Comparison of ENCODE assay signal across 18 mouse cellular contexts in genomic region chr10:26345879-26346278, GRCm38 (mm10). TPM values are rescaled to one million over a fixed set of nuclear protein-coding genes. Genes with fewer than 3 reads are reported as not detected.
DNase-seq lines count a peak whose midpoint lies in the region; ATAC-seq and TF ChIP-seq lines count a peak whose summit lies in the region.
"Had no signal": no experiment of that assay in that cellular context is flagged by ENCODE, and none has a peak within 500 bp of the region (broad histone marks: within the 10 kb centered on the region; RNA-seq: fewer than 3 reads in every experiment).

No protein-coding gene starts in this region.

- no peak for TF ChIP-seq EP300 in stomach, postnatal 0 days (optimal IDR thresholded peaks at IDR 0.05)
- TF ChIP-seq EP300 in liver, postnatal 0 days (IDR thresholded peaks at IDR 0.05; ENCODE audit: low read depth), result no peak

- H3K4me3 ChIP-seq in forebrain, postnatal 0 days (ENCODE audit: low read depth, low read length), result no peak overlapping the region
- no peak overlapping the region for H3K4me3 ChIP-seq in forebrain, embryonic 10.5 days
- H3K4me3 ChIP-seq in lung, embryonic 14.5 days (ENCODE audit: low read depth, low read length), result no peak overlapping the region
- no peak overlapping the region for H3K4me3 ChIP-seq in stomach, postnatal 0 days (ENCODE audit: low read depth, low read length)
- H3K4me3 ChIP-seq in liver, postnatal 0 days (ENCODE audit: low read depth, low read length), result no peak overlapping the region
- H3K4me3 ChIP-seq: heart, embryonic 10.5 days; limb, embryonic 12.5 days; liver, embryonic 15.5 days had no signal

- POLR2A ChIA-PET in Patski (lab: Charles Lee), result no interaction called here

- peak; percentile 35 for DNase-seq in forebrain, postnatal 0 days
- DNase-seq in forebrain, embryonic 10.5 days (ENCODE audit: extremely low spot score, low spot score), result no peak
- DNase-seq in lung, embryonic 14.5 days, result peak; percentile 51
- DNase-seq in lung, postnatal 36 days, result no peak
- DNase-seq in Patski (ENCODE audit: low read depth, low spot score), result no peak
- no peak for DNase-seq in stomach, postnatal 0 days (ENCODE audit: low spot score)
- no peak for DNase-seq in liver, postnatal 0 days
- DNase-seq: adrenal gland, adult 2 months; B cell, adult 2 months; cerebellum, postnatal 14 days; heart, postnatal 36 days; kidney, postnatal 10 days; right cerebral cortex, adult 18-20 months; spleen, adult 18-20 months had no signal

- no peak overlapping the region for H3K4me2 ChIP-seq in forebrain, postnatal 0 days (ENCODE audit: low read depth)
- no peak overlapping the region for H3K4me2 ChIP-seq in lung, embryonic 14.5 days
- no peak overlapping the region for H3K4me2 ChIP-seq in stomach, postnatal 0 days (replicated peaks; ENCODE audit: low read depth)
- H3K4me2 ChIP-seq in liver, postnatal 0 days (ENCODE audit: low read depth, low read length), result no peak overlapping the region
- H3K4me2 ChIP-seq: limb, embryonic 12.5 days; liver, embryonic 15.5 days had no signal

- no peaks in the 10 kb centered on the region for H3K27me3 ChIP-seq in forebrain, postnatal 0 days (ENCODE audit: insufficient read depth, low read length)
- H3K27me3 ChIP-seq in forebrain, embryonic 10.5 days (ENCODE audit: poor library complexity, severe bottlenecking), result no peaks in the 10 kb centered on the region
- no peaks in the 10 kb centered on the region for H3K27me3 ChIP-seq in lung, embryonic 14.5 days (ENCODE audit: insufficient read depth, low read length)
- no peaks in the 10 kb centered on the region for H3K27me3 ChIP-seq in Patski
- no peaks in the 10 kb centered on the region for H3K27me3 ChIP-seq in stomach, postnatal 0 days (ENCODE audit: control insufficient read depth, insufficient read depth, low read length)
- no peaks in the 10 kb centered on the region for H3K27me3 ChIP-seq in liver, postnatal 0 days (ENCODE audit: insufficient read depth, low read length)
- H3K27me3 ChIP-seq: limb, embryonic 12.5 days; liver, embryonic 15.5 days had no signal

- H3K36me3 ChIP-seq in forebrain, postnatal 0 days (ENCODE audit: insufficient read depth), result peaks cover 5% of the 10 kb centered on the region
- peaks cover 74% of the 10 kb centered on the region for H3K36me3 ChIP-seq in forebrain, embryonic 10.5 days (replicated peaks)
- H3K36me3 ChIP-seq in lung, embryonic 14.5 days (ENCODE audit: insufficient read depth), result peaks cover 38% of the 10 kb centered on the region
- H3K36me3 ChIP-seq in stomach, postnatal 0 days (ENCODE audit: control insufficient read depth, insufficient read depth, low read length), result peaks cover 4% of the 10 kb centered on the region
- H3K36me3 ChIP-seq in liver, postnatal 0 days (replicated peaks; ENCODE audit: insufficient read depth, low read length), result peaks cover 14% of the 10 kb centered on the region; the same call in 1 of the 2 replicates
- H3K36me3 ChIP-seq: liver, embryonic 15.5 days had no signal

- in situ Hi-C loops in Patski (cut with MboI; ENCODE audit: low pct_unique_long_range_greater_than_20kb), result loop anchor here (25.0 kb wide), 1 partner anchor 1084 kb away; no protein-coding TSS in a partner anchor

- peak; percentile 62 for TF ChIP-seq CTCF in forebrain, postnatal 0 days (IDR thresholded peaks at IDR 0.05; ENCODE audit: low read depth)
- peak; percentile 39; the same call in 1 of the 2 replicates for TF ChIP-seq CTCF in lung, embryonic 14.5 days (IDR thresholded peaks at IDR 0.05; ENCODE audit: low read depth)
- TF ChIP-seq CTCF in Patski (IDR thresholded peaks at IDR 0.05), result peak; percentile 20
- peak; percentile 46 for TF ChIP-seq CTCF in stomach, postnatal 0 days (IDR thresholded peaks at IDR 0.05; ENCODE audit: low read depth)
- TF ChIP-seq CTCF in liver, postnatal 0 days (IDR thresholded peaks at IDR 0.05; ENCODE audit: low read depth), result no peak

- H3K9me3 ChIP-seq in forebrain, postnatal 0 days (ENCODE audit: low read length), result no peaks in the 10 kb centered on the region
- H3K9me3 ChIP-seq in forebrain, embryonic 10.5 days, result 0 out of 2 replicates have a peak, but pooled peaks cover 2% of the 10 kb centered on the region
- H3K9me3 ChIP-seq in lung, embryonic 14.5 days (ENCODE audit: low read depth, low read length), result no peaks in the 10 kb centered on the region
- no peaks in the 10 kb centered on the region for H3K9me3 ChIP-seq in stomach, postnatal 0 days (ENCODE audit: control insufficient read depth, low read length)
- H3K9me3 ChIP-seq in liver, postnatal 0 days (ENCODE audit: low read length), result no peaks in the 10 kb centered on the region
- H3K9me3 ChIP-seq: heart, embryonic 10.5 days; limb, embryonic 12.5 days; liver, embryonic 15.5 days had no signal

- WGBS in forebrain, postnatal 0 days, result 83% methylated on average over 1 of the region's 1 CpGs
- 88% methylated on average over 1 of the region's 1 CpGs for WGBS in forebrain, embryonic 10.5 days
- 67% methylated on average over 1 of the region's 1 CpGs for WGBS in lung, embryonic 14.5 days
- WGBS in stomach, postnatal 0 days, result 57% methylated on average over 1 of the region's 1 CpGs
- 73% methylated on average over 1 of the region's 1 CpGs for WGBS in liver, postnatal 0 days (ENCODE audit: insufficient replicate concordance)

- H3K4me1 ChIP-seq in forebrain, postnatal 0 days (ENCODE audit: insufficient read depth), result no peaks in the 10 kb centered on the region
- H3K4me1 ChIP-seq in forebrain, embryonic 10.5 days, result peaks cover 6% of the 10 kb centered on the region; the same call in 1 of the 2 replicates
- H3K4me1 ChIP-seq in lung, embryonic 14.5 days (ENCODE audit: insufficient read depth), result no peaks in the 10 kb centered on the region
- no peaks in the 10 kb centered on the region for H3K4me1 ChIP-seq in stomach, postnatal 0 days (replicated peaks; ENCODE audit: control insufficient read depth, insufficient read depth)
- H3K4me1 ChIP-seq in liver, postnatal 0 days (ENCODE audit: insufficient read depth), result no peaks in the 10 kb centered on the region; the same call in 1 of the 2 replicates
- H3K4me1 ChIP-seq: heart, embryonic 10.5 days; liver, embryonic 15.5 days had no signal

- no peak overlapping the region for H3K9ac ChIP-seq in forebrain, postnatal 0 days
- no peak overlapping the region for H3K9ac ChIP-seq in lung, embryonic 14.5 days
- H3K9ac ChIP-seq in stomach, postnatal 0 days (ENCODE audit: low read length), result no peak overlapping the region
- H3K9ac ChIP-seq in liver, postnatal 0 days (replicated peaks), result no peak overlapping the region
- H3K9ac ChIP-seq: limb, embryonic 12.5 days; liver, embryonic 15.5 days had no signal

- peak; percentile 27; the same call in 1 of the 2 replicates for ATAC-seq in forebrain, postnatal 0 days
- ATAC-seq in lung, embryonic 14.5 days (ENCODE audit: insufficient read depth), result no peak
- ATAC-seq in Patski, result no peak
- no peak for ATAC-seq in stomach, postnatal 0 days (ENCODE audit: low FRiP score, low TSS enrichment)
- no peak for ATAC-seq in liver, postnatal 0 days
- no peak for ATAC-seq in erythroid progenitor cell, adult 5-6 weeks (replicated peaks; ENCODE audit: low FRiP score, poor library complexity, severe bottlenecking)

- CTCF ChIA-PET in Patski (lab: Charles Lee), result interaction anchor here (1.2 to 2.3 kb wide), 3 partner anchors 7 to 26 kb away, joined by 3 to 6 read pairs (median 3); no protein-coding TSS in a partner anchor

- no peak overlapping the region for H3K27ac ChIP-seq in forebrain, postnatal 0 days (ENCODE audit: low read depth, low read length)
- no peak overlapping the region for H3K27ac ChIP-seq in forebrain, embryonic 10.5 days
- H3K27ac ChIP-seq in lung, embryonic 14.5 days (ENCODE audit: low read depth), result no peak overlapping the region
- no peak overlapping the region for H3K27ac ChIP-seq in stomach, postnatal 0 days (replicated peaks)
- H3K27ac ChIP-seq in liver, postnatal 0 days (ENCODE audit: low read depth), result no peak overlapping the region
- H3K27ac ChIP-seq: heart, embryonic 10.5 days; limb, embryonic 12.5 days; liver, embryonic 15.5 days had no signal

RNA-seq across cellular contexts. Expression of gene L3mbtl3, which starts 29.9 kb away (rescaled TPM):
- total RNA-seq in forebrain, postnatal 0 days (2014; rRNA removed), result 54.2 and 56.5 TPM in 2 replicates
- polyA plus RNA-seq in forebrain, postnatal 0 days (2015; fragmentation: Nextera tagmentation; extraction: Ambion mirVana), result 15.0 and 19.2 TPM in 2 replicates
- polyA plus RNA-seq in forebrain, embryonic 10.5 days (2016; fragmentation: Nextera tagmentation; extraction: Ambion mirVana), result 17.6 and 18.5 TPM in 2 replicates
- 18.2 and 19.7 TPM in 2 replicates for polyA plus RNA-seq in lung, embryonic 14.5 days (2014; fragmentation: Nextera tagmentation; extraction: Ambion mirVana)
- 10.9 TPM for polyA plus RNA-seq in Patski (2021)
- 4.3 and 4.9 TPM in 2 replicates for polyA plus RNA-seq in stomach, postnatal 0 days (2015; fragmentation: Nextera tagmentation; extraction: Ambion mirVana)
- 2.0 and 2.3 TPM in 2 replicates for polyA plus RNA-seq in liver, postnatal 0 days (2015; fragmentation: Nextera tagmentation; extraction: Ambion mirVana)
- 2.1 and 6.8 TPM in 2 replicates for total RNA-seq in erythroid progenitor cell, adult 5-6 weeks (2015; ENCODE audit: low replicate concordance)
- total RNA-seq in erythroid progenitor cell, adult 5-6 weeks (2017; ENCODE audit: low replicate concordance), result 2.1 and 2.9 TPM in 2 replicates

Comparison
In these comparisons a context has a peak if more than half of its experiments do, and no peak if none do; other contexts are left out.
1. DNase-seq: peak in forebrain, postnatal 0 days (single experiment) and lung, embryonic 14.5 days (single experiment); none in forebrain, embryonic 10.5 days (single experiment), lung, postnatal 36 days (single experiment), Patski (single experiment), stomach, postnatal 0 days (single experiment) and liver, postnatal 0 days (single experiment).